Mouse (Mus musculus): Measurements from ENCODE around the gene Tmf1. TPM values are rescaled to one million over a fixed set of nuclear protein-coding genes. Genes with fewer than 3 reads are reported as not detected.

Tmf1 gene
- polyA plus RNA-seq (2015; fragmentation: Nextera tagmentation; extraction: Ambion mirVana), result 33.1 and 34.5 TPM in 2 replicates

GRCm38 (mm10) chr6:97178491-97179366 is at the start of gene Tmf1:
Tmf1 (minus strand) TSS chr6:97179122.
- H3K4me3 ChIP-seq, result peak within 1 kb of the TSS; percentile 92
- peak within 1 kb of the TSS; percentile 92 for H3K27ac ChIP-seq
- H3K4me1 ChIP-seq, result peaks cover 23% of the 10 kb centered on the region
- H3K4me2 ChIP-seq, result peak within 1 kb of the TSS; percentile 61
- H3K27me3 ChIP-seq, result no peaks in the 10 kb centered on the region
- under 1% methylated on average over 74 of the region's 80 CpGs for WGBS
- H3K9me3 ChIP-seq, result no peaks in the 10 kb centered on the region
- peaks cover 14% of the 10 kb centered on the region for H3K36me3 ChIP-seq
- peak; percentile 98 for ATAC-seq (ENCODE audit: borderline replicate concordance, extremely low read depth, low FRiP score, low TSS enrichment)
- peak within 1 kb of the TSS; percentile 98 for H3K9ac ChIP-seq

GRCm38 (mm10) chr6:97227067-97227847 is 48.3 kb upstream of the Tmf1 start:
- H3K4me3 ChIP-seq, result no peak overlapping the region
- H3K4me1 ChIP-seq, result peaks cover 2% of the 10 kb centered on the region; the same call in 1 of the 2 replicates
- H3K36me3 ChIP-seq, result peaks cover 12% of the 10 kb centered on the region
- H3K27ac ChIP-seq, result no peak overlapping the region
- no peak for ATAC-seq (ENCODE audit: borderline replicate concordance, extremely low read depth, low FRiP score, low TSS enrichment)
- H3K9ac ChIP-seq, result no peak overlapping the region
- no peaks in the 10 kb centered on the region for H3K9me3 ChIP-seq
- no peak overlapping the region for H3K4me2 ChIP-seq
- 93% methylated on average over 9 of the region's 9 CpGs for WGBS
- H3K27me3 ChIP-seq, result no peaks in the 10 kb centered on the region

- no peak overlapping the region for H3K9ac ChIP-seq
Measured at GRCm38 (mm10) chr6:97226083-97226491, 47.2 kb upstream of the Tmf1 start.

GRCm38 (mm10) chr6:97224505-97224904 is 45.6 kb upstream of the Tmf1 start:
- ATAC-seq (ENCODE audit: borderline replicate concordance, extremely low read depth, low FRiP score, low TSS enrichment), result no peak
- Histone ChIP-seq H3K4me2 (no peak overlapping the region), H3K36me3 (peaks cover 2% of the 10 kb centered on the region; the same call in 1 of the 2 replicates), H3K27ac (no peak overlapping the region), H3K9me3 (no peaks in the 10 kb centered on the region), H3K9ac (no peak overlapping the region), H3K4me3 (no peak overlapping the region), H3K4me1 (peaks cover 13% of the 10 kb centered on the region), H3K27me3 (no peaks in the 10 kb centered on the region)
- 92% methylated on average over 8 of the region's 8 CpGs for WGBS

More at GRCm38 (mm10) chr6:97226083-97226491, 47.2 kb upstream of the Tmf1 start:
- peak overlapping the region; percentile 20; the same call in 1 of the 2 replicates for H3K27ac ChIP-seq
- H3K4me1 ChIP-seq, result peaks cover 13% of the 10 kb centered on the region
- H3K9me3 ChIP-seq, result no peaks in the 10 kb centered on the region
- no peak for ATAC-seq (ENCODE audit: borderline replicate concordance, extremely low read depth, low FRiP score, low TSS enrichment)
- no peak overlapping the region for H3K4me3 ChIP-seq
- peaks cover 7% of the 10 kb centered on the region; the same call in 1 of the 2 replicates for H3K36me3 ChIP-seq
- H3K4me2 ChIP-seq, result no peak overlapping the region
- 40% methylated on average over 1 of the region's 1 CpGs for WGBS
- no peaks in the 10 kb centered on the region for H3K27me3 ChIP-seq

DNA sequence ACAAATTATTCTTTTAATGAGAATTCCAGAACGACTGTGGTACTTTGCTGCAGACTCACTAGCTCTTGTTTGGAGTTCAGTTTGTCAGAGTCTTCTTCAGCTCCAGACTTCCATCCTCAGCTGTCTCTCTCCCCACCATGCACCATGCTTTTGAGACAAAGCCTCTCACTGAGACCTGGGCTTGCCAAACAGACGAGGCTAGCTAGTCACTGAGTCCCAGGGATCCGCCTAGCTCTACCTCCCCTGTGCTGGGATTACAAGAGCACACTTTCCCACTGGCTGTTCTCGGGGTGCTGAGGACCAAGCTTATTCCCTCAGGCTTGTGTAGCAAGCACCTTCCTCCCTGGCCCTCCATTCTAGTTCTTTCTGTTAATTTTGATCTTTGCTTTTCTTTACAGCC is 44.6 kb upstream of the Tmf1 start:
- 74% methylated on average over 4 of the region's 4 CpGs for WGBS
- no peaks in the 10 kb centered on the region for H3K27me3 ChIP-seq
- H3K4me1 ChIP-seq, result peaks cover 13% of the 10 kb centered on the region
- no peak overlapping the region for H3K27ac ChIP-seq
- no peak overlapping the region for H3K4me2 ChIP-seq
- H3K9ac ChIP-seq, result no peak overlapping the region
- no peak overlapping the region for H3K4me3 ChIP-seq
- H3K9me3 ChIP-seq, result no peaks in the 10 kb centered on the region
- no peaks in the 10 kb centered on the region for H3K36me3 ChIP-seq
- no peak for ATAC-seq (ENCODE audit: borderline replicate concordance, extremely low read depth, low FRiP score, low TSS enrichment)

- Histone ChIP-seq H3K9ac (no peak overlapping the region), H3K9me3 (no peaks in the 10 kb centered on the region), H3K27me3 (no peaks in the 10 kb centered on the region), H3K4me1 (peaks cover 13% of the 10 kb centered on the region), H3K36me3 (no peaks in the 10 kb centered on the region), H3K27ac (no peak overlapping the region), H3K4me2 (no peak overlapping the region), H3K4me3 (no peak overlapping the region)
- no peak for ATAC-seq (ENCODE audit: borderline replicate concordance, extremely low read depth, low FRiP score, low TSS enrichment)
- 52% methylated on average over 5 of the region's 5 CpGs for WGBS
Measured at GRCm38 (mm10) chr6:97222931-97223467, 44.1 kb upstream of the Tmf1 start.

- no peak for ATAC-seq (ENCODE audit: borderline replicate concordance, extremely low read depth, low FRiP score, low TSS enrichment)
- no peaks in the 10 kb centered on the region for H3K9me3 ChIP-seq
- no peaks in the 10 kb centered on the region for H3K27me3 ChIP-seq
- no peaks in the 10 kb centered on the region for H3K36me3 ChIP-seq
- H3K4me3 ChIP-seq, result no peak overlapping the region
- H3K4me2 ChIP-seq, result no peak overlapping the region
- no peak overlapping the region for H3K27ac ChIP-seq
- 51% methylated on average over 6 of the region's 6 CpGs for WGBS
- no peak overlapping the region for H3K9ac ChIP-seq
- H3K4me1 ChIP-seq, result peaks cover 13% of the 10 kb centered on the region
Measured at GRCm38 (mm10) chr6:97222321-97222720, 43.4 kb upstream of the Tmf1 start.

- ATAC-seq (ENCODE audit: borderline replicate concordance, extremely low read depth, low FRiP score, low TSS enrichment), result 0 out of 2 replicates have a peak, but pooled peaks have one; percentile 35
- Histone ChIP-seq H3K27ac (no peak overlapping the region), H3K36me3 (no peaks in the 10 kb centered on the region), H3K4me1 (peaks cover 13% of the 10 kb centered on the region), H3K9ac (no peak overlapping the region), H3K27me3 (no peaks in the 10 kb centered on the region), H3K4me3 (no peak overlapping the region), H3K4me2 (no peak overlapping the region), H3K9me3 (no peaks in the 10 kb centered on the region)
- 59% methylated on average over 15 of the region's 15 CpGs for WGBS
Measured at GRCm38 (mm10) chr6:97221205-97222025, 42.5 kb upstream of the Tmf1 start.

GRCm38 (mm10) chr6:97220672-97221071 is 41.8 kb upstream of the Tmf1 start:
- peaks cover 18% of the 10 kb centered on the region for H3K4me1 ChIP-seq
- no peaks in the 10 kb centered on the region for H3K9me3 ChIP-seq
- H3K9ac ChIP-seq, result no peak overlapping the region
- no peaks in the 10 kb centered on the region for H3K27me3 ChIP-seq
- WGBS, result 57% methylated on average over 3 of the region's 5 CpGs
- no peaks in the 10 kb centered on the region for H3K36me3 ChIP-seq
- ATAC-seq (ENCODE audit: borderline replicate concordance, extremely low read depth, low FRiP score, low TSS enrichment), result no peak
- H3K27ac ChIP-seq, result no peak overlapping the region
- H3K4me2 ChIP-seq, result no peak overlapping the region
- H3K4me3 ChIP-seq, result no peak overlapping the region

DNA sequence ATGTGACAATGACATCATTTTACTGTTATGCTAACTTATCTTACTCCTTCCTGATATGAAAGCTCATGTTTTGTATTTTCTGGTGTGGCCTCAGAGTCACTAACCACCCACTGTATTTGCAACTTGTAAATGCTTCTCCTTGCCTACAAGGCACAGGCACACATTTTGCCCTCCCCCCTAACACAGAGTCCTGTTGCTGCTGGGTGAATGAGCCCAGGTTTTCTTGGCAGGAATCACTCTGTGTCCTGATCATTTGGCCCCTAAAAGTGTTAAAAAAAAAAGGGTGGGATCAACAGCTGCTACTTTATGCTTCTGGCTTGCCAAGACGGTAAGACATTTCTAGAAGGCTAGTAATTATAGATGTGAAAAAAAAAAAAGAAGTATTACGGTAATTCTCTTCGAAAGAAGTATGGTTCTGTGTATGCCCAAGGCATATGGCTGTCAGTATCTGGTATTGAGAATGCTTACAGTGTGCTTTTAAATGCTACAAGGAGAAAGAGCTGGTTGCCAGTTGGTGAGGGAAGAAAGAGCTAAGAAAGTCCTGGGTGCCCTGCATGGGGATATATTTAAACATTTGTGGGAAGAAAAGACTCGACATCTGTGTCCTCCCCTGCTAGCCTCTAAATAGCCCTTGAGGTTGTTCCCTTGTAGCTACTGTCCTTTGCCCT is 37.4 kb upstream of the Tmf1 start:
- Histone ChIP-seq H3K36me3 (peaks cover 8% of the 10 kb centered on the region; the same call in 1 of the 2 replicates), H3K27ac (no peak overlapping the region), H3K4me2 (no peak overlapping the region), H3K4me3 (no peak overlapping the region), H3K9me3 (no peaks in the 10 kb centered on the region), H3K27me3 (no peaks in the 10 kb centered on the region), H3K4me1 (peaks cover 23% of the 10 kb centered on the region), H3K9ac (no peak overlapping the region)
- no peak for ATAC-seq (ENCODE audit: borderline replicate concordance, extremely low read depth, low FRiP score, low TSS enrichment)
- WGBS, result 68% methylated on average over 4 of the region's 4 CpGs

All from lung, embryonic 15.5 days (tissue).